Mouse (Mus musculus) embryonic facial prominence, embryonic 14.5 days (tissue): ENCODE results near the gene Snrpd3. TPM values are rescaled to one million over a fixed set of nuclear protein-coding genes. Genes with fewer than 3 reads are reported as not detected.
A peak's percentile ranks its signal among the peaks of the same experiment; 100 is the strongest.
"Not testable (repeated sequence)": the region's sequence is repeated elsewhere in the genome, so short reads cannot be mapped to it uniquely, and the experiment has no call there.

ENCODE experiments used
- ATAC-seq: fragments of 200-750 bp; cut with Nextera tagmentation; 2 replicates; pipeline ENCODE4 v1.8.0; 2017; ENCODE audit warnings: low read depth, moderate number of reproducible peaks, moderate TSS enrichment
- DNase-seq: peaks from one replicate; pipeline ENCODE4 v3.0.0-alpha.2; 2015; ENCODE audit warnings: low spot score
- H3K27ac ChIP-seq: fragments of 300-500 bp; sonication (generic); replicated peaks from 2 replicates; pipeline ENCODE4 v1.5.1; 2014; ENCODE audit warnings: low read depth, mild to moderate bottlenecking, low read length, moderate library complexity
- H3K27me3 ChIP-seq: fragments of 300-500 bp; sonication (generic); replicated peaks from 2 replicates; pipeline ENCODE4 v1.6.1; 2014; ENCODE audit warnings: low read length; ENCODE audit not compliant: control insufficient read depth, insufficient read depth
- H3K36me3 ChIP-seq: fragments of 300-500 bp; sonication (generic); 2 replicates; pipeline ENCODE4 v1.6.1; 2014; ENCODE audit warnings: low read length, mixed read lengths; ENCODE audit not compliant: control insufficient read depth, insufficient read depth
- H3K4me1 ChIP-seq: fragments of 300-500 bp; sonication (generic); 2 replicates; pipeline ENCODE4 v1.6.1; 2014; ENCODE audit warnings: antibody characterized with exemption, low read length; ENCODE audit not compliant: control insufficient read depth, insufficient read depth
- H3K4me2 ChIP-seq: fragments of 300-500 bp; sonication (generic); 2 replicates; pipeline ENCODE4 v1.6.1; 2014; ENCODE audit warnings: low read depth, mild to moderate bottlenecking, low read length, moderate library complexity, mixed read lengths
- H3K4me3 ChIP-seq: fragments of 300-500 bp; sonication (generic); 2 replicates; pipeline ENCODE4 v1.5.1; 2014; ENCODE audit warnings: low read depth, mild to moderate bottlenecking, low read length
- H3K9ac ChIP-seq: fragments of 300-500 bp; sonication (generic); 2 replicates; pipeline ENCODE4 v1.6.1; 2014; ENCODE audit warnings: low read depth, mild to moderate bottlenecking, low read length, moderate library complexity, mixed read lengths
- H3K9me3 ChIP-seq: fragments of 300-500 bp; sonication (generic); 2 replicates; pipeline ENCODE4 v1.6.1; 2016; ENCODE audit warnings: low read length; ENCODE audit not compliant: control insufficient read depth
- WGBS: fragments of 180-500 bp; shearing (Covaris S2); extraction: QIAGEN DNeasy Blood & Tissue Kit; methylation state at CpG from one replicate; pipeline ENCODE4 v1.1.7; 2014; 5-methylcytosine and 5-hydroxymethylcytosine counted together
- polyA plus RNA-seq: library from polyadenylated mRNA; unstranded; fragments of >200 nt; fragmentation: Nextera tagmentation; extraction: Ambion mirVana; gene quantifications from 2 replicates; pipeline ENCODE4 v1.2.1, GENCODE M21; 2014

Snrpd3 gene
- polyA plus RNA-seq, 1 experiment from 2014 or later: 162 TPM

DNA sequence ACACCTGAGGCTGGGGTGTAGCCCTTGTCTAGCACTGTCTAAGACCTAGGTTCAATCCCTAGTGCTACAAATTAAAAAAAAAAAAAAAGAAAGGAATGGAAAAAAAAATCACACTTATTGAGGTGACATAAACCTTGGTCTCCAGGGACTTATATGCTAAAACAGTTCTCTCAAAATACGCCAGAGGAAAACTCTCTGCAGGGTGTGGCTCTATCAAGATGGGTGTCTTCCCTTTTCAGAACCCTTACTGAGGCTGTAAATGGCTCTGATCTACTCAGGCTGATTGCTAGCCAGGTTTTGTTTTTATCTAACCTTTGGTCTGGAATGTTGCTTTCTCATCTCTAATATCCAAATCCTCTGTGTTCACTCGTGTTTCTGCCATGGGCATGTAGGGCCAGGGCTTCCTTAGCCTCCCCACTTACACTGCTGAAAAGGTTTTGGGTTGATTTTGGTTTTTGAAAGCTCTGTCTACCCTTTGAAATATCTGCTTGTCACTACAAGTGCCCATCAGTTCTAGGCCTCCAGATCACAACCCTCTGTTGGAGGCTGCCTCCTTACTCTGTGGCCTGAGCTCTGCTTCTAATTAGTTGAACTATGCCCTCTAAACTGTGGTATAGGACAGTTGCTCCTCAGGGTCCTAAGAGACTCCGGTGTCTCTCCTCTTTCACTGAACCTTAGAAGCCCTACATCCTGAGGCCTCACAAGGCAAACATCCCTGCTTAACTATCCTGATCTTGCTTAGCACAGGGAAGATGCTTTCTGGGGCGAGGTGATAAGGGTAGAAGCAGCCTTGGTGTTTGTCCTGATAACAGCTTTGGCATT, 1.9 kb upstream of the Snrpd3 start:
- Histone ChIP-seq H3K4me1 (peaks cover 19% of the 10 kb centered on the region), H3K9ac (peak overlapping the region; percentile 91; the same call in 1 of the 2 replicates)

GRCm38 (mm10) chr10:75516038-75516723, 1.2 kb upstream of the Snrpd3 start:
- peak overlapping the region; percentile 63 for H3K4me3 ChIP-seq
- DNase-seq: peak; percentile 9
- WGBS: 22% methylated on average over 8 of the region's 8 CpGs
- no peaks in the 10 kb centered on the region for H3K27me3 ChIP-seq
- H3K4me2 ChIP-seq: peak overlapping the region; percentile 87
- H3K9ac ChIP-seq: peak overlapping the region; percentile 91
- H3K9me3 ChIP-seq: no peaks in the 10 kb centered on the region
- H3K4me1 ChIP-seq: peaks cover 19% of the 10 kb centered on the region
- no peak for ATAC-seq
- H3K27ac ChIP-seq: peak overlapping the region; percentile 99; the same call in 1 of the 2 replicates
- peaks cover 32% of the 10 kb centered on the region for H3K36me3 ChIP-seq

More for the DNA sequence above, 1.9 kb upstream of the Snrpd3 start:
- no peaks in the 10 kb centered on the region for H3K9me3 ChIP-seq
- peak overlapping the region; percentile 63; the same call in 1 of the 2 replicates for H3K4me3 ChIP-seq
- peak overlapping the region; percentile 87 for H3K4me2 ChIP-seq
- H3K27me3 ChIP-seq: no peaks in the 10 kb centered on the region
- H3K27ac ChIP-seq: no peak overlapping the region
- DNase-seq (no peak), ATAC-seq (no peak)
- H3K36me3 ChIP-seq: peaks cover 32% of the 10 kb centered on the region
- WGBS: 56% methylated on average over 4 of the region's 4 CpGs

DNA sequence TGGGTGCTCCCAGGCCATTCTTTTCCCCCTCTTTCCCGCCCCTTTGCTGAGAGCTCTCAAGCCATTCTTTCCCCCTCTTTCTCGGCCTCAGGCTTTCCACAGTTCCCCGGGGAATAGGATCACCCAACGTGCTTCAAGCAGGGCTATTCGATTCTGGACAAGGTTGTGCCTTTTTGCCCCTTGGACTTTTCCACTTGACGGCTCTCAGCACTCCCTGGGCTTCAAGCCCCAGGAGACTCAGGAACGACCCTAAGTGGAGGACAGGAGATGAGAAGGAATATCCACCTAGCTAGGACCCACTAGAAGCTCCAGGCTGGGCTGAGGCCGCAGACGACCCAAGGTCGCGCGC, 653 bp upstream of the Snrpd3 start:
- Histone ChIP-seq H3K9me3 (no peaks in the 10 kb centered on the region), H3K4me1 (peaks cover 19% of the 10 kb centered on the region), H3K27ac (peak overlapping the region; percentile 99), H3K9ac (peak overlapping the region; percentile 91), H3K27me3 (no peaks in the 10 kb centered on the region), H3K36me3 (peaks cover 32% of the 10 kb centered on the region; the same call in 1 of the 2 replicates), H3K4me3 (peak overlapping the region; percentile 63), H3K4me2 (peak overlapping the region; percentile 87)
- ATAC-seq (no peak), DNase-seq (peak; percentile 14)
- 1% methylated on average over 12 of the region's 12 CpGs for WGBS

DNA sequence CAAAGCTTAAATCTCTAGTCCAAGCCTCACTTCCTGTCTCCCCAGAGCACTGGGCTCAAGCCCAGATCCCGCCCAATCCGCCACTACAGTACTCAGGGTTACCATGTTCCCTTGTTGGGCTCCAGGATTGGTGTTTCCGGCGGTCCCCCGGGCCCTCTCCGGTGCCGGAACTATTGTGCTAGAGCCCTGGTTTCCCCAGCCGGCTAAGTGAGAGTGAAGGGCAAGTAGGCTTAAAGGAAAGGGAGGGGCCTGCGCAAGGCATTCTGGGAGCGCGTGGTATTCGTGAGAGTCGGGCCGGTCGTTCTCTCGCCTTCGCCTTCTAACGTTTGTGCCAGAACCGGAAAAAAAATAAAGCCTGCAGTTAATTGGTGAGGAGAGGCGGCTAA, 400 bp downstream of the Snrpd3 start, which contains the start of gene Gucd1:
TSS of gene Gucd1 (minus strand) at position 215 of the 386 bp plus-strand sequence.
- Histone ChIP-seq H3K27me3 (no peaks in the 10 kb centered on the region), H3K4me1 (peaks cover 19% of the 10 kb centered on the region), H3K4me2 (peak within 1 kb of the TSS; percentile 87), H3K36me3 (peaks cover 30% of the 10 kb centered on the region), H3K9me3 (no peaks in the 10 kb centered on the region), H3K4me3 (peak within 1 kb of the TSS; percentile 63), H3K27ac (peak within 1 kb of the TSS; percentile 99), H3K9ac (peak within 1 kb of the TSS; percentile 91)
- ATAC-seq (peak; percentile 94), DNase-seq (peak; percentile 97)
- 0% methylated on average over 20 of the region's 20 CpGs for WGBS

DNA sequence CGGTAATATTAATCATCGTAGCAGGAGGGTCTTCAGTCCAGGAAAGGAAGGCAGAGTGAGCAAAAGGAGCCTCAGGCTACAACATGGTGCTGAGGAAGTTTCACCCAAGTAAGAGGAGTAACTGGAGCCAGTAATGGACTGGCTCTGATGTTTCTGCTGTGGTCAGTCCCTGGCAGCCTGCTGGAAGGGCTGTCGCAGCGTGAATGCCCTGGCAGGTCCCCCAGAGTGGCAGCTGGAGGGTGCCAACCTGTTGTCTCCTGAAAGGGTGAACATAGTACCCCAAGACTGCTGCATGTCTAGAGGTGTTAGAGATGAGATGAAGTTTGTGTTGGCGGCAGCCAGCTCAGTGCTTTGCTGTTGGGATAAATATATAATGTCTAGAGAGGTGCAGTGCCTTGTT, 3.2 kb downstream of the Snrpd3 start:
- no peak overlapping the region for H3K4me2 ChIP-seq
- no peak overlapping the region for H3K27ac ChIP-seq
- H3K9me3 ChIP-seq: no peaks in the 10 kb centered on the region
- H3K4me3 ChIP-seq: no peak overlapping the region
- peaks cover 19% of the 10 kb centered on the region for H3K4me1 ChIP-seq
- H3K36me3 ChIP-seq: peaks cover 53% of the 10 kb centered on the region
- 95% methylated on average over 5 of the region's 5 CpGs for WGBS
- ATAC-seq (no peak), DNase-seq (no peak)
- no peak overlapping the region for H3K9ac ChIP-seq
- H3K27me3 ChIP-seq: no peaks in the 10 kb centered on the region

- no peaks in the 10 kb centered on the region for H3K27me3 ChIP-seq
- no peak for ATAC-seq
- DNase-seq: no peak
- no peak overlapping the region for H3K4me3 ChIP-seq
- H3K4me2 ChIP-seq: no peak overlapping the region
- H3K9ac ChIP-seq: no peak overlapping the region
- 87% methylated on average over 4 of the region's 4 CpGs for WGBS
- H3K9me3 ChIP-seq: no peaks in the 10 kb centered on the region
- peaks cover 9% of the 10 kb centered on the region; the same call in 1 of the 2 replicates for H3K4me1 ChIP-seq
- H3K36me3 ChIP-seq: peaks cover 60% of the 10 kb centered on the region
- H3K27ac ChIP-seq: no peak overlapping the region
These were observed 4.3 kb downstream of the Snrpd3 start for GRCm38 (mm10) chr10:75521643-75522042.

DNA sequence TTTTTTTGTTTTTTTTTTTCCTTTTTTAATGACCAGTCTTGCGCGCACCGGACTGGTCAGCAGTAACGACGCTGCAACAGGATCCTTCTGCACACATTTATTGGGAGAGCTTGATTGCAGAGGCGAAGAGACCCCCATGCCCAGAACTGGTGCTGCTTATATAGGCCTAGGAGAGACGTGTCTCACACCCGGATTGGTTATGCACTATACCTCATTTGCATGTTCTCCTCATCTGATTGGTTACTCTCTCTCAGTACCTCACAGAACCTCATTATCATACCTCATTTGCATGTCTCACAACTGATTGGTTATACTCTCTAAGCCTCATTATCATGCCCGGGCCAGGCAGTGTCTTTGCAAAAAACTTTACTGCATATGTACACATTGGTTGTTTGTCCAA, 8.1 kb downstream of the Snrpd3 start:
- not testable (repeated sequence) for H3K4me3 ChIP-seq, H3K4me2 ChIP-seq, ATAC-seq, DNase-seq, H3K27ac ChIP-seq, H3K9me3 ChIP-seq, H3K4me1 ChIP-seq, H3K27me3 ChIP-seq, H3K9ac ChIP-seq
- 95% methylated on average over 9 of the region's 9 CpGs for WGBS
- peaks cover 65% of the 10 kb centered on the region for H3K36me3 ChIP-seq

DNA sequence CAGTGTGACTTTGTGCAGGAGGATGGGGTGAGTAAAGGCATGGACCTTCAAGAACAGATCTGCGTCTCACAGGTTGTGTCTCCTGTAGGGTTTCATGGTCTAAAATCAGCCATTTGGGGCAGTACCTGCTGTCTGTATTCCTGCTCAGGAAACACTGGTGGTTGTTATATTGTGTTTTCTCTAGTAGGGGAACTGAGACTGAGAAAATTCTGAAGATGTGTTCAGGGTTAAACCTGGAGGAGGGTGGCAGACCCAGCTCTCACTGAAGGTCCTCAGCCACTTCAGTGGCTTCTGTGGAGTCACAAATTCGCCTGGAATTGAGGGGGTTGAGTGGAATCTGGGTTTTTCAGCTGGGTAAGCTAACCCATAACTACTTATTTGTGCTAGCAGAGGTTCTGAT, 13.0 kb downstream of the Snrpd3 start:
- H3K9ac ChIP-seq: no peak overlapping the region
- H3K4me3 ChIP-seq: no peak overlapping the region
- 84% methylated on average over 2 of the region's 2 CpGs for WGBS
- H3K9me3 ChIP-seq: no peaks in the 10 kb centered on the region
- H3K27me3 ChIP-seq: no peaks in the 10 kb centered on the region
- peaks cover 66% of the 10 kb centered on the region for H3K36me3 ChIP-seq
- DNase-seq (no peak), ATAC-seq (no peak)
- H3K27ac ChIP-seq: no peak overlapping the region
- H3K4me2 ChIP-seq: no peak overlapping the region
- no peaks in the 10 kb centered on the region for H3K4me1 ChIP-seq
